Mouse (Mus musculus): ENCODE data around the gene Lck. TPM values are rescaled to one million over a fixed set of nuclear protein-coding genes. Genes with fewer than 3 reads are reported as not detected.

Lck gene
- total RNA-seq (2021) = 1 to 10 TPM; 1.2 to 4.4 TPM
- long read RNA-seq, experiment 1, partial matches to known transcripts = 2 of 3 reads
- long read RNA-seq, experiment 1, other reads (novel, unspliced or antisense) = 1 of 3 reads
- long read RNA-seq, experiment 2 = 0 reads

GRCm38 (mm10) chr4:129573430-129573829 lies at the start of gene Lck:
TSS of gene Lck (minus strand) at chr4:129573641.
- DNase-seq (ENCODE audit: low spot score in 2 of 2) = no peak

GRCm38 (mm10) chr4:129622803-129623535 lies 49.5 kb upstream of the Lck start:
- no peak for DNase-seq (ENCODE audit: low spot score in 2 of 2)

- DNase-seq (ENCODE audit: low spot score in 2 of 2) = no peak
Measured at GRCm38 (mm10) chr4:129622120-129622802, 48.8 kb upstream of the Lck start.

GRCm38 (mm10) chr4:129621283-129621841 lies 47.9 kb upstream of the Lck start:
- DNase-seq (ENCODE audit: low spot score in 2 of 2) = no peak

- DNase-seq (ENCODE audit: low spot score in 2 of 2) = no peak
Measured at GRCm38 (mm10) chr4:129620419-129621282, 47.2 kb upstream of the Lck start.

GRCm38 (mm10) chr4:129618786-129619691 lies 45.6 kb upstream of the Lck start, which contains the start of gene Iqcc:
TSS of gene Iqcc (minus strand) at chr4:129619099.
- peak; percentile 96 to 97 for DNase-seq (ENCODE audit: low spot score in 2 of 2)

- DNase-seq (ENCODE audit: low spot score in 2 of 2) = no peak
Measured at GRCm38 (mm10) chr4:129618031-129618430, 44.6 kb upstream of the Lck start.

GRCm38 (mm10) chr4:129617121-129617641 lies 43.7 kb upstream of the Lck start:
- no peak for DNase-seq (ENCODE audit: low spot score in 2 of 2)

- DNase-seq (ENCODE audit: low spot score in 2 of 2) = no peak
Measured at GRCm38 (mm10) chr4:129616631-129617030, 43.2 kb upstream of the Lck start.

- DNase-seq (ENCODE audit: low spot score in 2 of 2) = no peak
Measured at GRCm38 (mm10) chr4:129615801-129616290, 42.4 kb upstream of the Lck start.

- no peak for DNase-seq (ENCODE audit: low spot score in 2 of 2)
Measured at GRCm38 (mm10) chr4:129614093-129614492, 40.7 kb upstream of the Lck start, which contains the start of gene Dcdc2b. TSS of gene Dcdc2b (minus strand) at chr4:129614257.

GRCm38 (mm10) chr4:129610472-129610871 lies 37.0 kb upstream of the Lck start:
- DNase-seq (ENCODE audit: low spot score in 2 of 2) = no peak

- no peak for DNase-seq (ENCODE audit: low spot score in 2 of 2)
Measured at GRCm38 (mm10) chr4:129610026-129610425, 36.6 kb upstream of the Lck start.

- DNase-seq (ENCODE audit: low spot score in 2 of 2) = no peak
Measured at GRCm38 (mm10) chr4:129609139-129609631, 35.7 kb upstream of the Lck start.

- peak; percentile 83 to 85 for DNase-seq (ENCODE audit: low spot score in 2 of 2)
Measured at GRCm38 (mm10) chr4:129608426-129609025, 35.1 kb upstream of the Lck start.

GRCm38 (mm10) chr4:129600233-129601158 lies 27.1 kb upstream of the Lck start, which contains the start of the genes Eif3i and Tmem234:
TSS of gene Eif3i (minus strand) at chr4:129600648.
TSS of gene Tmem234 (plus strand) at chr4:129600668.
- DNase-seq (ENCODE audit: low spot score in 2 of 2) = peak; percentile 79 to 88

GRCm38 (mm10) chr4:129588865-129589264 lies 15.4 kb upstream of the Lck start:
- DNase-seq (ENCODE audit: low spot score in 2 of 2) = no peak

GRCm38 (mm10) chr4:129586943-129587342 lies 13.5 kb upstream of the Lck start:
- no peak for DNase-seq (ENCODE audit: low spot score in 2 of 2)

Data from left cerebral cortex, adult 18-20 months (tissue).